ENCODE assay signal across 24 mouse cellular contexts in the genomic region with DNA sequence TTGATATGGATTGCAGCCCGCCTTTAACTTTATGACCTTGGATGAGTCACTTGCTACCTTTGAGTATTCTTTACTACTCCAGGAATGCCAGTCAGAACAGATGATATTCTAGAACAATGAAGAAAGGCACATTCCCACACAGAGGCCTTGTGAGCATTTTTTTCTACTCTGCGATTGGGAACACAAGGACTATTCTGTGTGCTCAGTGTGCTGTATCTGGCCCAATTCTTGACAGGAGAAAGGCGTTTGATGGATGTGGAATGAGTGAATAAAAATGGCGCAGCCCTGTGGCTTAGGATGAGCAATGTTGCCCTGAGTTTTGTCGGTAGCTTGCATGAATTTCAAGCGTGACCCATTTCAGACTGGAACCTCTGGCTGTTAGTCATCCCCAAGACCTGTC.
"Had no signal": no experiment of that assay in that cellular context is flagged by ENCODE, and none has a peak within 500 bp of the region (broad histone marks: within the 10 kb centered on the region; RNA-seq: fewer than 3 reads in every experiment).

No protein-coding gene starts in this region.

- H3K4me3 ChIP-seq: embryonic facial prominence, embryonic 10.5 days; embryonic facial prominence, embryonic 12.5 days; embryonic facial prominence, embryonic 13.5 days; embryonic facial prominence, embryonic 15.5 days; erythroblast, embryonic 14.5 days; forebrain, embryonic 10.5 days; forebrain, embryonic 12.5 days; forebrain, embryonic 13.5 days; forebrain, embryonic 15.5 days; gastrocnemius, adult 2 months; heart, adult 2 months; heart, embryonic 10.5 days had no signal

- H3K4me1 ChIP-seq: embryonic facial prominence, embryonic 10.5 days; embryonic facial prominence, embryonic 12.5 days; embryonic facial prominence, embryonic 13.5 days; embryonic facial prominence, embryonic 15.5 days; forebrain, embryonic 12.5 days; forebrain, embryonic 13.5 days; forebrain, embryonic 15.5 days; heart, embryonic 10.5 days had no signal

- H3K27me3 ChIP-seq: embryonic facial prominence, embryonic 12.5 days; embryonic facial prominence, embryonic 13.5 days; embryonic facial prominence, embryonic 15.5 days; forebrain, embryonic 12.5 days; forebrain, embryonic 13.5 days; forebrain, embryonic 15.5 days had no signal

- H3K36me3 ChIP-seq: embryonic facial prominence, embryonic 10.5 days; embryonic facial prominence, embryonic 12.5 days; embryonic facial prominence, embryonic 13.5 days; embryonic facial prominence, embryonic 15.5 days; forebrain, embryonic 10.5 days; forebrain, embryonic 12.5 days; forebrain, embryonic 15.5 days; heart, embryonic 10.5 days had no signal

- DNase-seq: cerebellum, adult 9-11 months; cerebellum, postnatal 10 days; cerebellum, postnatal 14 days; cerebellum, postnatal 25 days; cerebellum, postnatal 36 days; forebrain, postnatal 0 days; gastrocnemius, adult 2 months; gastrocnemius, postnatal 10 days; gastrocnemius, postnatal 14 days; gastrocnemius, postnatal 25 days; gastrocnemius, postnatal 36 days; heart, adult 11 months; heart, adult 18-20 months; heart, adult 2 months had no signal

- H3K27ac ChIP-seq: embryonic facial prominence, embryonic 10.5 days; embryonic facial prominence, embryonic 12.5 days; embryonic facial prominence, embryonic 13.5 days; embryonic facial prominence, embryonic 15.5 days; forebrain, embryonic 10.5 days; forebrain, embryonic 12.5 days; forebrain, embryonic 13.5 days; forebrain, embryonic 15.5 days; gastrocnemius, adult 2 months; heart, adult 2 months; heart, embryonic 10.5 days had no signal
